Mouse (Mus musculus): ENCODE measurements around the gene Galnt10. TPM values are rescaled to one million over a fixed set of nuclear protein-coding genes. Genes with fewer than 3 reads are reported as not detected.

Gene Galnt10
- polyA plus RNA-seq, 1 experiment, result 2.5 TPM

DNA sequence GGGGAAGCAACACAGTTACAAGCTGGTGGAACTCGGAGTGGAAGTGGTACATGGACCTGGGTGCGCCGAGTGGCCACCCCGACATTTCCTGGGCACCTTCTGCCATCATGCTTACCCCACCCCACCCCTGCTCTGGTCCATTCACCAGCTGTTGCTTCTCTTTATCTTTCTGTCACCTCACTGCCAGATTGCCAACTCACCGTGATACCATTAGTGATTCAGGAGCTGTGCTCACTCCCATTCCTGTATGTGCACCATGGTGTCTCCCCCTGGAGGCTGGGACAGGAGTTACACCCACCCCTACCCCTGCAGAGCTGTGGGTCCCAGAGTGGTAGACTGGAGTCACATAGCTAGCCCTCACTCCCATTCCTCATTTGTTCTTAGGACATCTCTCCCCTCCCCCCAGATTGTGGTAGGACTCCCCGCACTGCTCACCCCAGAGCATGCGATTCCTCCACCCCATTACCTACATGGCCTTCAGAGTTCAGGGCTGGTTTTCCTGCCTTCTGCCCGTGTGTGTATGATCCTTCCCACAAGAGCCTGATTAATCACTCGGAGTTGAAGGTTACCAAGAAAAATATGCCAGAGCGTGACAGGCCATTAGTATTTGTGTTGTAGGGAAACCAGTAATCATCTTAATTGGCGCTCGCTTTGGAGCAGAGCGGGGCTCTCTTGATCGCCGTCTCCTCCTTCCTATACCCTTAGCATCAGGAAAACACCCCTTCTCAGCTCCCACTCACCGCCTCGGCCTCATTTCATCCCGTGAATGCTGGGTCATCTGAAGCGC, 102.2 kb downstream of the Galnt10 start:
- Histone ChIP-seq H3K27ac (replicated peaks; ENCODE audit: low read depth, low read length) (no peak overlapping the region), H3K4me1 (ENCODE audit: control insufficient read depth, insufficient read depth, insufficient read length, low read length) (no peaks in the 10 kb centered on the region), H3K4me3 (ENCODE audit: insufficient read depth, low read depth, low read length) (no peak overlapping the region)

DNA sequence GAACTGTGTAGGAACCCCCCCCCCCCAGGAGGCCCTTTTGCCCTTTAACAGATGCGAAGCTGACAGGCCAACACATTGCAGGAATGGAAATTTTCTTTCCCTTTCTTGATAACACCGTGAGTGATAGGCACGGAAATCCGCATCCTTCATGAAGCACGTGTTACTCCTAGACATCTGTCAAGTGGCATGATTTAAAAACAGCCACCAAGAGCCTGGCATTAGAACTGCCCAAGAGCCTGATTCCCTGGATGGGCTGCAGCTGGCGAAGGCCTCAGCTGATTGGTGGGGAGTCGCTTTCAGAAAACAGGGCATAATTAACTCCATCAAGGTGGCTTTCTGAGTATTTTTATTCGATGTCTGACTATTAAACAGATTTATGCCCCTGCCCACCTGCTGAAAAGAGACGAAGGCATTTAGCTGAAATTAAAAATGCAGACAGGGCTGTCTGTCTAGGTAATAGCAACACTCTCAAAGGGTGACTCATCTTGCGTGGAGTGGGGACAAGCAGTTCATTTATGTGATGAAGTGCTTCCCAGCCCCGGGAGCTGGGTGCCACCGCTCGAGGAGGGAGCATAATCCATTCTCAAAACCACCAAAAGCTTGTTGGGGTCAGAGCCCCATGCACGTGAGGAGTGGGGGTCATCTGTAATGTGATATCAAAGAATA, 108.4 kb downstream of the Galnt10 start:
- no peaks in the 10 kb centered on the region for H3K4me1 ChIP-seq (ENCODE audit: control insufficient read depth, insufficient read depth, insufficient read length, low read length)
- no peak overlapping the region for H3K27ac ChIP-seq (replicated peaks; ENCODE audit: low read depth, low read length)

GRCm38 (mm10) chr11:57758621-57759020, 113.4 kb downstream of the Galnt10 start:
- Histone ChIP-seq H3K4me1 (ENCODE audit: control insufficient read depth, insufficient read depth, insufficient read length, low read length) (no peaks in the 10 kb centered on the region), H3K27ac (replicated peaks; ENCODE audit: low read depth, low read length) (no peak overlapping the region), H3K4me3 (ENCODE audit: insufficient read depth, low read depth, low read length) (no peak overlapping the region)

More for the DNA sequence above, 108.4 kb downstream of the Galnt10 start:
- H3K4me3 ChIP-seq (ENCODE audit: insufficient read depth, low read depth, low read length), result no peak overlapping the region

GRCm38 (mm10) chr11:57760509-57761058, 115.3 kb downstream of the Galnt10 start:
- no peak overlapping the region for H3K4me3 ChIP-seq (ENCODE audit: insufficient read depth, low read depth, low read length)
- no peaks in the 10 kb centered on the region for H3K4me1 ChIP-seq (ENCODE audit: control insufficient read depth, insufficient read depth, insufficient read length, low read length)
- H3K27ac ChIP-seq (replicated peaks; ENCODE audit: low read depth, low read length), result no peak overlapping the region

DNA sequence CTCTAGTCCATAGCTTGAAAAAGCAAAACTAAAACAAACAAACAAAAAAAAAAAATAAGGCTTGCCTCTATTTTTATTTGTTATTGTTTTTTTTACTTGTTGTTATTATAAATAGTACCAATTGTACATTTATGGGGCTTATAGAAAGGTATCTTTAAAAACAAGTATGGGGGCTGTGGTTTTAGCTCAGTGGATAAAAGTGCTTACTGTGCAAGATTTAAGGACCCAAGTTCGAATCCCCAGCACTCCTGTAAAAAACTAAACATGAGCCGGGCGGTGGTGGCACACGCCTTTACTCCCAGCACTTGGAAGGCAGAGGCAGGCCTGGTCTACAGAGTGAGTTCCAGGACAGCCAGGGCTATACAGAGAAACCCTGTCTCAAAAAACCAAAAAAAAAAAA, 116.1 kb downstream of the Galnt10 start:
- Histone ChIP-seq H3K4me3 (ENCODE audit: insufficient read depth, low read depth, low read length) (no peak overlapping the region), H3K27ac (replicated peaks; ENCODE audit: low read depth, low read length) (no peak overlapping the region), H3K4me1 (ENCODE audit: control insufficient read depth, insufficient read depth, insufficient read length, low read length) (no peaks in the 10 kb centered on the region)

DNA sequence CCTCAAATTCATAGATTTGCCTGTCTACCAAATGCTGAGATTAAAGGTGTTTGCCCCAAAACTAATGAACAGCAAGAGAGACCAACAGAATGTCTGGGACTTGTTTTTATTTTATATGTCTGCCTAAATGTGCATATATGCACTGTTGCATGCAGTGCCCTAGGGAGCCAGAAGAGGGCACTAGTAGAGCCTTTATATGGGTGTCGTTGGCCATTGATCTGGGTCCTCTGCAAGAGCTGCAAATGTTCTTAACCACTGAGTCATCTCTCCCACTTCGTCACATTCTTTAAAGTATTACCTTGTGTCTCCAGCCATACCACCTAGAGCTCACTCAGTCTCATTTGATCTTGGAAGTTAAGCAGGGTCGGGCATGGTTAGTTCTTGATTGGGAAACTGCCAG, 118.9 kb downstream of the Galnt10 start:
- H3K27ac ChIP-seq (replicated peaks; ENCODE audit: low read depth, low read length), result no peak overlapping the region
- H3K4me3 ChIP-seq (ENCODE audit: insufficient read depth, low read depth, low read length), result no peak overlapping the region
- H3K4me1 ChIP-seq (ENCODE audit: control insufficient read depth, insufficient read depth, insufficient read length, low read length), result no peaks in the 10 kb centered on the region

DNA sequence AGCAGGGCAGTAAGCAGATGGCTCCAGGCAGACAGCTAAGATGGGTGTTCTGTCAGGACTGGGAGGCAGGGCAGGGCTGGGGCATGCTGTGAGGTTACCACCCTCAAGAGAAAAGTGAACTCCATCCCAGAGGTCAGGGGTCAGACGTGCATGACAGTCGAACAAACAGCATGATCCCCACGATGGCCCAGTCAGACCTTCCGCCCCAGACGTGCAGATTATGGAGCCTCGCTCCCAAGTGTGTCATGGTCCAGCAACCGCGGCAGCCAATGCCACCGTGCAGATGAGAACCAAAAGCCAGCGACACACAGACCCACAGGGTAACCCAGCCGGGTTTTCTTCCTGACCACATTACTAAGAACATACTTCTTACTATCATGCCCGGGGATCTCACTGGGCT, 121.4 kb downstream of the Galnt10 start:
- Histone ChIP-seq H3K4me1 (ENCODE audit: control insufficient read depth, insufficient read depth, insufficient read length, low read length) (no peaks in the 10 kb centered on the region), H3K27ac (replicated peaks; ENCODE audit: low read depth, low read length) (no peak overlapping the region), H3K4me3 (ENCODE audit: insufficient read depth, low read depth, low read length) (no peak overlapping the region)

GRCm38 (mm10) chr11:57767171-57767570, 121.9 kb downstream of the Galnt10 start:
- H3K4me3 ChIP-seq (ENCODE audit: insufficient read depth, low read depth, low read length), result no peak overlapping the region
- no peak overlapping the region for H3K27ac ChIP-seq (replicated peaks; ENCODE audit: low read depth, low read length)
- no peaks in the 10 kb centered on the region for H3K4me1 ChIP-seq (ENCODE audit: control insufficient read depth, insufficient read depth, insufficient read length, low read length)

DNA sequence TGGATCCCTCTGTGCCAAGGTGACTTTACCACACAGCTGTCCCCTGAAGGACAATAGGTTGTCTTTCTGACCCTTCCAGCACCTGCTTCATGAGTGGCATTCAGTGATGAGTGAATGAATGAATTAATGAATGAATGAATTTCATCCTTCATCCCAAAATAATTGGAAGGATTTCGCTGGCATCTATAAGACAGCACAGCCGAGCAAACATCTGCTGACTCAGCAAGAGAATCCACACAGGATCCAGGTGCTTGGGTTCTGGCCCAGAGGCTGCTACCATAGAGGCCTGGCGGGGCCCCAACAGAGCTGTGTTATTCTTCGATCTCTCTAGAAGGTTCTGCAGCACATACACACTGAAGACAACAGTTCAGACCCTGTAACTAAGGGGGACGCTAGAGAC, 125.5 kb downstream of the Galnt10 start:
- H3K27ac ChIP-seq (replicated peaks; ENCODE audit: low read depth, low read length), result no peak overlapping the region
- no peak overlapping the region for H3K4me3 ChIP-seq (ENCODE audit: insufficient read depth, low read depth, low read length)

GRCm38 (mm10) chr11:57771676-57772075, 126.4 kb downstream of the Galnt10 start:
- Histone ChIP-seq H3K4me3 (ENCODE audit: insufficient read depth, low read depth, low read length) (no peak overlapping the region), H3K27ac (replicated peaks; ENCODE audit: low read depth, low read length) (no peak overlapping the region), H3K4me1 (ENCODE audit: control insufficient read depth, insufficient read depth, insufficient read length, low read length) (no peaks in the 10 kb centered on the region)

More for the DNA sequence above, 125.5 kb downstream of the Galnt10 start:
- no peaks in the 10 kb centered on the region for H3K4me1 ChIP-seq (ENCODE audit: control insufficient read depth, insufficient read depth, insufficient read length, low read length)

DNA sequence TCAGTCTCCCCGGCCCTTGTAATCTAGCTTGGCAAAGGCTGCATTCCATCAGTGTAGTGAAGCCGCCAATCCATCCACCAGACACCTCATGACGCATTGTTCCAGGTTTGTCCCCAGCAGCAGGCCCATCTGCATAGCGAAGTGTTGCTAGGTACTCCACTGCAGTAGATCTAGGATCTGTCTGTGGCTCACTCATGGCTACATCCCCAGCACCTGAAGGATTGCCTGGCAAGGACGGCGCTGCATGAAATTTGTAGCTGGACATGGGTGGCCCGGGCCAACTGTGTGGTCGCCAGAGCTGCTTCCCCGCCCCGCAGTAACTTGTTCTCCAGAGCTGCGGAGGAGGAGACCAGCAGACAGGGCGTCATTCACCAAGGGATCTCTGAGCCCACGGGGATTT, 128.2 kb downstream of the Galnt10 start:
- H3K4me3 ChIP-seq (ENCODE audit: insufficient read depth, low read depth, low read length), result no peak overlapping the region
- no peaks in the 10 kb centered on the region for H3K4me1 ChIP-seq (ENCODE audit: control insufficient read depth, insufficient read depth, insufficient read length, low read length)

GRCm38 (mm10) chr11:57773936-57774335, 128.7 kb downstream of the Galnt10 start:
- Histone ChIP-seq H3K4me3 (ENCODE audit: insufficient read depth, low read depth, low read length) (no peak overlapping the region), H3K4me1 (ENCODE audit: control insufficient read depth, insufficient read depth, insufficient read length, low read length) (no peaks in the 10 kb centered on the region), H3K27ac (replicated peaks; ENCODE audit: low read depth, low read length) (no peak overlapping the region)

More for the DNA sequence above, 128.2 kb downstream of the Galnt10 start:
- H3K27ac ChIP-seq (replicated peaks; ENCODE audit: low read depth, low read length), result no peak overlapping the region

GRCm38 (mm10) chr11:57775868-57776267, 130.6 kb downstream of the Galnt10 start:
- no peak overlapping the region for H3K4me3 ChIP-seq (ENCODE audit: insufficient read depth, low read depth, low read length)
- H3K27ac ChIP-seq (replicated peaks; ENCODE audit: low read depth, low read length), result no peak overlapping the region
- no peaks in the 10 kb centered on the region for H3K4me1 ChIP-seq (ENCODE audit: control insufficient read depth, insufficient read depth, insufficient read length, low read length)

DNA sequence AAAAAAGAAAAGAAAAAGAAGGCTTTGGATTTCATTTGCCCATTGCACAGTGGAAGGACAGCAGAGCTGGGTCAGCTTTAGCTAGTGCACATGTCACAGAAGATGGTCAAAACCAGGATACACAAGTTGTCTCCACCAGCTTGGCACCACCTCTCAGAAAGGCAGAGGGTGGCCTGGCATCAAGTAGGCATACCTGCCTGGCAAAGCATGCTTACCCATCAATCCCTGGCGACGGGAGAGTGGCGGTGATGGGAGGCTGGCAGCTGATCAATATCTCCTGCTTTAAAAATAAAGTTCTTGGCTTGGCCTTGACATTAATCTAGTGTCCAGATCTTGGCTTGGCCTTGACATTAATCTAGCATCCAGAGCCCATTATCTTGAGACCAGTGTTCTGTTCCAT, 131.3 kb downstream of the Galnt10 start:
- Histone ChIP-seq H3K4me1 (ENCODE audit: control insufficient read depth, insufficient read depth, insufficient read length, low read length) (no peaks in the 10 kb centered on the region), H3K27ac (replicated peaks; ENCODE audit: low read depth, low read length) (no peak overlapping the region), H3K4me3 (ENCODE audit: insufficient read depth, low read depth, low read length) (no peak overlapping the region)

DNA sequence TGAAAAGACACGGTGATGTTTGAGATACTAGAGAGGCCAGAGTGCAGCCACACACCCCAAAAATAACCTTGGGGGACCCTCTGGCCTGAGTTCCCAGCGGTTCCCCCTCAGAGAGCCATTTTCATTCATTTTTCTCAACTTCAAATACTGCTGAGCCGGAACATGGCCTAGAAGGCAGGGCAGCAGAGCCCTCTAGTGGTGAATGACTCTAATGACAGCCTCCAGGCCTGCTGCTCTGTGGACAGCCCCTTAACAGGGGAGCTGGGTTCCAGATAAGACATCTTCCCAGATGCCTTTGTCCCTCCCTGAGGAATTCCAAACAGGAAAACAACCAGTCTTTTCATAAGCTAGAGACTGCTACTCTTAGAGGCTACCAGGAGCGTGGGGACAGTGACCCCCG, 133.1 kb downstream of the Galnt10 start:
- H3K4me1 ChIP-seq (ENCODE audit: control insufficient read depth, insufficient read depth, insufficient read length, low read length), result no peaks in the 10 kb centered on the region
- H3K4me3 ChIP-seq (ENCODE audit: insufficient read depth, low read depth, low read length), result no peak overlapping the region
- H3K27ac ChIP-seq (replicated peaks; ENCODE audit: low read depth, low read length), result no peak overlapping the region

DNA sequence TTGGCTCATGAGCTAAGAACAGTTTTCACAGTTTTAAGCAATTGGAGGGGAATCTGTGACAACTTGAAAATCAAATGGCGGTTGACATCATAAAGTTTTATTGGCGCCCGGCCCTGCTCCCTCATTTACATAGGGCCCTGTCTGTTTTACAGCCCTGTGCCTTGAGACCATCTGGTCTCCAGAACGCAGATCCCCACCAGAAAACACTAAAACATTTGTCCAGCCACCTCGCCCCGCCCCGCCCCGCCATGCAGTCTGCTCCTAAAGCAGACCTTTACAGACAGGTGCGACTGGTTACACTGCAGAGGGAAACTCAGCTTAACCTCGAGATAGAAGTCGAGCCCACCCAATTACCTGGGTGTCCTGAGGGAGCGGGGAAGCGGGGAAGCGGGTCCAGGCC, 134.6 kb downstream of the Galnt10 start:
- H3K27ac ChIP-seq (replicated peaks; ENCODE audit: low read depth, low read length), result no peak overlapping the region
- no peak overlapping the region for H3K4me3 ChIP-seq (ENCODE audit: insufficient read depth, low read depth, low read length)
- no peaks in the 10 kb centered on the region for H3K4me1 ChIP-seq (ENCODE audit: control insufficient read depth, insufficient read depth, insufficient read length, low read length)
